Mouse (Mus musculus) midbrain, embryonic 16.5 days (tissue): ENCODE results near the gene Myo19. TPM values are rescaled to one million over a fixed set of nuclear protein-coding genes. Genes with fewer than 3 reads are reported as not detected.

Source experiments
- ATAC-seq: fragments of 200-750 bp; cut with Nextera tagmentation; 2 replicates; pipeline ENCODE4 v1.8.0; 2017; ENCODE audit warnings: moderate TSS enrichment
- H3K27ac ChIP-seq: fragments of 300-500 bp; sonication (generic); 2 replicates; pipeline ENCODE4 v1.5.1; 2014; ENCODE audit warnings: mild to moderate bottlenecking, low read length, mixed read lengths
- H3K27me3 ChIP-seq: fragments of 300-500 bp; sonication (generic); 2 replicates; pipeline ENCODE4 v1.6.1; 2014; ENCODE audit warnings: low read depth, low read length, mixed read lengths; ENCODE audit not compliant: control insufficient read depth, insufficient read depth
- H3K36me3 ChIP-seq: fragments of 300-500 bp; sonication (generic); 2 replicates; pipeline ENCODE4 v1.6.1; 2014; ENCODE audit warnings: mild to moderate bottlenecking, low read length, moderate library complexity, mixed read lengths; ENCODE audit not compliant: control insufficient read depth, insufficient read depth
- H3K4me1 ChIP-seq: fragments of 300-500 bp; sonication (generic); 2 replicates; pipeline ENCODE4 v1.6.1; 2014; ENCODE audit warnings: mild to moderate bottlenecking, low read length, mixed read lengths; ENCODE audit not compliant: control insufficient read depth, insufficient read depth
- H3K4me2 ChIP-seq: fragments of 300-500 bp; sonication (generic); 2 replicates; pipeline ENCODE4 v1.6.1; 2014; ENCODE audit warnings: mild to moderate bottlenecking, low read length, mixed read lengths
- H3K4me3 ChIP-seq: fragments of 300-500 bp; sonication (generic); 2 replicates; pipeline ENCODE4 v1.5.1; 2014; ENCODE audit warnings: low read depth, mild to moderate bottlenecking, low read length, moderate library complexity, mixed read lengths
- H3K9ac ChIP-seq: fragments of 300-500 bp; sonication (generic); 2 replicates; pipeline ENCODE4 v1.6.1; 2014; ENCODE audit warnings: low read depth, low read length, mixed read lengths
- H3K9me3 ChIP-seq: fragments of 300-500 bp; sonication (generic); replicated peaks from 2 replicates; pipeline ENCODE4 v1.6.1; 2014; ENCODE audit warnings: mild to moderate bottlenecking, low read length, mixed read lengths; ENCODE audit not compliant: control insufficient read depth, poor library complexity, severe bottlenecking
- WGBS: fragments of 180-500 bp; shearing (Covaris S2); extraction: QIAGEN DNeasy Blood & Tissue Kit; methylation state at CpG from one replicate; pipeline ENCODE4 v1.1.7; 2014; 5-methylcytosine and 5-hydroxymethylcytosine counted together
- polyA plus RNA-seq: library from polyadenylated mRNA; unstranded; fragments of >200 nt; fragmentation: Nextera tagmentation; extraction: Ambion mirVana; gene quantifications from 2 replicates; pipeline ENCODE4 v1.2.1, GENCODE M21; 2015

Gene Myo19
- polyA plus RNA-seq, 1 experiment from 2014 or later: 5.3 TPM

DNA sequence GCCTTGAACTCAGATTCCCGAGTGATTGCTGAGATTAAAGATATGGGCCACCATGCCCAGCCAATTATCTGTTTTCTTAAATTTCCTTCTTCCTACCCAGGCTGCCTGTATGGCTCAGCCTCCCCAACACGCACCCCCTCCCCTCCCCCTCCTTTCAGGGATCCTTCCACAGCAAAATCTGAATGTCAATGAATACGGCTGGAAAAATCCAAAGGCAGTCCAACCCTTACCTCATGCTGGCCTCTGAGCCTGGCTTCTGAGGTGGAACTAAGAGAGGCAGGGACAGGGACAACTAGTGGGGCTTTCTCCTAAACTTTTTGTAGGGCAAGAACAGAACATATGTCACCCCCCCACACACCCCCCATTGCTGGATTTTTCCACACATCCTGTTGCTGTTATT lies 68.2 kb downstream of the Myo19 start:
- Histone ChIP-seq H3K27ac (no peak overlapping the region), H3K36me3 (no peaks in the 10 kb centered on the region), H3K9me3 (no peaks in the 10 kb centered on the region), H3K27me3 (no peaks in the 10 kb centered on the region; the same call in 1 of the 2 replicates), H3K9ac (no peak overlapping the region), H3K4me3 (no peak overlapping the region), H3K4me1 (peaks cover 17% of the 10 kb centered on the region), H3K4me2 (no peak overlapping the region)
- ATAC-seq: no peak
- WGBS: 26% methylated on average over 3 of the region's 3 CpGs

- no peaks in the 10 kb centered on the region for H3K9me3 ChIP-seq
These were observed 68.6 kb downstream of the Myo19 start for GRCm38 (mm10) chr11:84948526-84948925.

GRCm38 (mm10) chr11:84952611-84953010 lies 72.7 kb downstream of the Myo19 start:
- no peak overlapping the region for H3K4me2 ChIP-seq
- H3K27me3 ChIP-seq: peaks cover 12% of the 10 kb centered on the region
- H3K27ac ChIP-seq: no peak overlapping the region
- no peak overlapping the region for H3K4me3 ChIP-seq
- ATAC-seq: no peak
- H3K4me1 ChIP-seq: peaks cover 6% of the 10 kb centered on the region; the same call in 1 of the 2 replicates
- H3K9ac ChIP-seq: no peak overlapping the region
- WGBS: 19% methylated on average over 2 of the region's 2 CpGs
- no peaks in the 10 kb centered on the region for H3K36me3 ChIP-seq
- H3K9me3 ChIP-seq: no peaks in the 10 kb centered on the region

More at GRCm38 (mm10) chr11:84948526-84948925, 68.6 kb downstream of the Myo19 start:
- Histone ChIP-seq H3K36me3 (no peaks in the 10 kb centered on the region), H3K9ac (no peak overlapping the region), H3K27me3 (no peaks in the 10 kb centered on the region; the same call in 1 of the 2 replicates), H3K4me2 (no peak overlapping the region), H3K4me1 (peaks cover 13% of the 10 kb centered on the region), H3K27ac (no peak overlapping the region), H3K4me3 (no peak overlapping the region)
- WGBS: 34% methylated on average over 3 of the region's 3 CpGs
- no peak for ATAC-seq

- WGBS: 27% methylated on average over 5 of the region's 5 CpGs
- H3K4me2 ChIP-seq: no peak overlapping the region
- no peaks in the 10 kb centered on the region for H3K9me3 ChIP-seq
- H3K36me3 ChIP-seq: no peaks in the 10 kb centered on the region
- H3K9ac ChIP-seq: no peak overlapping the region
- ATAC-seq: no peak
- peaks cover 19% of the 10 kb centered on the region for H3K27me3 ChIP-seq
- H3K4me3 ChIP-seq: no peak overlapping the region
- H3K27ac ChIP-seq: no peak overlapping the region
- peaks cover 10% of the 10 kb centered on the region for H3K4me1 ChIP-seq
These were observed 76.5 kb downstream of the Myo19 start for GRCm38 (mm10) chr11:84956400-84956799.

GRCm38 (mm10) chr11:84957171-84957570 lies 77.2 kb downstream of the Myo19 start:
- Histone ChIP-seq H3K4me2 (peak overlapping the region; percentile 69), H3K27me3 (peaks cover 19% of the 10 kb centered on the region), H3K9me3 (no peaks in the 10 kb centered on the region), H3K4me1 (peaks cover 10% of the 10 kb centered on the region), H3K9ac (no peak overlapping the region), H3K4me3 (peak overlapping the region; percentile 41), H3K27ac (no peak overlapping the region), H3K36me3 (no peaks in the 10 kb centered on the region)
- 6% methylated on average over 15 of the region's 15 CpGs for WGBS
- ATAC-seq: no peak

DNA sequence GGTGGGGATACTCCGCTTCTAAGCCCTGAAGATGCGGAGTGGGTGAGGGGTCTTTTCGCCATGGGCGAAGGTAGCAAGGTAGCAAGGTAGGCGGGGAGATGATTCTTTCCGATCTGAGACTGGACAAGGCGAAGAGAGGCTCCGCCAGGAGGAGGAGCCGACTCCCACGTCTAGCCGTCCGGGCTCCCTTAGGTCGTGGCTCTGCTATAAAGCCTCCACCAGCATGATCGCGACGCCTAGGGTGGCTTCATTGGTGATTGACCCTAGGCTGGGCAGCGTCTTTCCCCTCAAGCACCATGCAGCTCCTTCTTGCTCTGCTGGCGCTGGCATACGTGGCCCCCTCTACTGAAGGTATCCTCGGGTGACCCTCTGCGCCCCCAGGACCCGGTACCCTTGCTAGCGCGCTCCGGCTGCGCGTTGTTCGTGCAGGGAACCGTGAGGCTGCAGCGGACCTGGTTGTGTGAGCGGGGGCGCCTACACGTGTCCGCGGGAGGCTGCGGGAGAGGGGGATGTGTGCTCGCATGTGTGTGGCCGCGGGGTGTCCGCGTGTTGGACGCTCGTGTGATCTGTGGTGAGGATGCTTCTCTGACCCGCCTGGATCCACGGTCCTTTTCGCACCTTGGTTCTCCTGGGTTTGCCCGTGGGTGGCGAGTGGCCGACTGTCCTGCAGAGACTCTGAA lies 77.8 kb downstream of the Myo19 start, which contains the start of gene Car4:
Gene Car4, plus strand, starts transcription at position 196 of the 680 bp plus-strand sequence.
- Histone ChIP-seq H3K4me3 (peak within 1 kb of the TSS; percentile 41), H3K9ac (peak within 1 kb of the TSS; percentile 49), H3K9me3 (no peaks in the 10 kb centered on the region), H3K27ac (no peak within 1 kb of the TSS), H3K4me1 (peaks cover 10% of the 10 kb centered on the region), H3K36me3 (no peaks in the 10 kb centered on the region), H3K27me3 (peaks cover 19% of the 10 kb centered on the region), H3K4me2 (peak within 1 kb of the TSS; percentile 69)
- WGBS: under 1% methylated on average over 47 of the region's 49 CpGs
- no peak for ATAC-seq

GRCm38 (mm10) chr11:84958271-84958630 lies 78.3 kb downstream of the Myo19 start:
- H3K27ac ChIP-seq: no peak overlapping the region
- peak overlapping the region; percentile 69 for H3K4me2 ChIP-seq
- peaks cover 10% of the 10 kb centered on the region for H3K4me1 ChIP-seq
- WGBS: 0% methylated on average over 11 of the region's 11 CpGs
- peak overlapping the region; percentile 49; the same call in 1 of the 2 replicates for H3K9ac ChIP-seq
- peak overlapping the region; percentile 41 for H3K4me3 ChIP-seq
- no peak for ATAC-seq
- no peaks in the 10 kb centered on the region for H3K36me3 ChIP-seq
- no peaks in the 10 kb centered on the region for H3K9me3 ChIP-seq
- H3K27me3 ChIP-seq: peaks cover 19% of the 10 kb centered on the region

DNA sequence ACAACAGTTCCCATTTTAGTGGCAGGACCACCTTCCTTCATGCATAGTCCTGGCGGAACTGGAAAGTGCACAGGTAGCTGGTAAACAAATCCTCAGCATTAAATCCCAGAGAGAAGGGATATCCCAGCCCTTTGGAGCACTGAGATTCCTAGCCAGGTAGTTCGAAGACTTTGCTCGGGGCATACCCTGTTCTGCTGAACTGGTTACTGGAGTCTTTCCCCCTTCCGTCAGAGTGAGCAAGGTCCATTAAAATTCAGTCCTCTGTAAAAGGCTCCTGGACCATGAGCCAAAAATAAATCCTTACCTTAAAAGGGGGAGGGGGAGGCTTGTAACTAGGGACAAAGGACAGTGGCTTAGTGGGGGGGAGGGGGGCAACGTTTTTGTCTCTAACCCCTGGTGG lies 79.2 kb downstream of the Myo19 start:
- Histone ChIP-seq H3K27me3 (peaks cover 19% of the 10 kb centered on the region), H3K4me1 (peaks cover 10% of the 10 kb centered on the region), H3K9me3 (no peaks in the 10 kb centered on the region), H3K4me2 (no peak overlapping the region), H3K27ac (no peak overlapping the region), H3K4me3 (no peak overlapping the region), H3K36me3 (no peaks in the 10 kb centered on the region), H3K9ac (no peak overlapping the region)
- 12% methylated on average over 5 of the region's 5 CpGs for WGBS
- ATAC-seq: no peak

- WGBS: 2% methylated on average over 9 of the region's 9 CpGs
- ATAC-seq: no peak
These were observed 79.8 kb downstream of the Myo19 start for GRCm38 (mm10) chr11:84959701-84960181.

More at GRCm38 (mm10) chr11:84959701-84960181, 79.8 kb downstream of the Myo19 start:
- H3K36me3 ChIP-seq: no peaks in the 10 kb centered on the region
- no peak overlapping the region for H3K4me3 ChIP-seq
- peaks cover 19% of the 10 kb centered on the region for H3K27me3 ChIP-seq
- no peak overlapping the region for H3K4me2 ChIP-seq
- H3K9ac ChIP-seq: no peak overlapping the region
- H3K27ac ChIP-seq: no peak overlapping the region
- H3K4me1 ChIP-seq: peaks cover 10% of the 10 kb centered on the region
- no peaks in the 10 kb centered on the region for H3K9me3 ChIP-seq
